Mouse (Mus musculus) liver, adult 2 months (tissue): ENCODE data around the gene Rps24.
"Not testable (repeated sequence)": the region's sequence is repeated elsewhere in the genome, so short reads cannot be mapped to it uniquely, and the experiment has no call there.

Experiments
- CTCF ChIP-seq: fragments of 200-500 bp; IDR thresholded peaks from 2 replicates; pipeline ENCODE4 v1.5.1; 2011; ENCODE audit warnings: low read depth, low read length, control low read depth
- POLR2A ChIP-seq: fragments of 200-500 bp; IDR thresholded peaks from 2 replicates; pipeline ENCODE4 v1.6.1; 2011; ENCODE audit warnings: low read length, control low read depth; ENCODE audit not compliant: insufficient read depth; ENCODE audit errors: extremely low read depth

DNA sequence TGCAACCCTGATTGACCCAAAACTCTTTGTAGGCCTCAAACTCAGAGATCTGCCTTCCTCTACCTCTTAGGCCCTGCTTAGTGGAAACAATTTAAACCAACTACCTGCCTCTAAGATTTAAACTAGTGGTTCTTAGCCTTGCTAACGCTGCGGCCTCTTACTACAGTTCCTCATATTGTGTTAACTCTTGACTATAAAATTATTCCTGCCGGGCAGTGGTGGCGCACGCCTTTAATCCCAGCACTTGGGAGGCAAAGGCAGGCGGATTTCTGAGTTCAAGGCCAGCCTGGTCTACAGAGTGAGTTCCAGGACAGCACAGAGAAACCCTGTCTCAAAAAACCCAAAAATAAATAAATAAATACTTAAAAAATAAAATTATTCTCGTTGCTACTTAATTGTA is 2.8 kb downstream of the Rps24 start:
- TF ChIP-seq POLR2A, CTCF: not testable (repeated sequence)
